Mouse (Mus musculus) kidney, postnatal 0 days (tissue): Measurements from ENCODE around the gene Alox12e. TPM values are rescaled to one million over a fixed set of nuclear protein-coding genes. Genes with fewer than 3 reads are reported as not detected.

ENCODE experiments used
- ATAC-seq: fragments of 200-750 bp; cut with Nextera tagmentation; replicated peaks from 2 replicates; pipeline ENCODE4 v1.8.0; 2017; ENCODE audit warnings: low read depth, moderate number of reproducible peaks, moderate TSS enrichment, moderate library complexity; ENCODE audit not compliant: low FRiP score
- DNase-seq: peaks from one replicate; pipeline ENCODE4 v3.0.0-alpha.2; 2016; ENCODE audit warnings: low spot score
- H3K27ac ChIP-seq: fragments of 300-500 bp; sonication (generic); 2 replicates; pipeline ENCODE4 v1.5.1; 2014; ENCODE audit warnings: mild to moderate bottlenecking
- H3K27me3 ChIP-seq: fragments of 300-500 bp; sonication (generic); 2 replicates; pipeline ENCODE4 v1.6.1; 2014; ENCODE audit warnings: low read length, mixed read lengths; ENCODE audit not compliant: insufficient read depth
- H3K36me3 ChIP-seq: fragments of 300-500 bp; sonication (generic); 2 replicates; pipeline ENCODE4 v1.6.1; 2014; ENCODE audit warnings: low read length, mixed read lengths; ENCODE audit not compliant: insufficient read depth
- H3K4me1 ChIP-seq: fragments of 300-500 bp; sonication (generic); replicated peaks from 2 replicates; pipeline ENCODE4 v1.6.1; 2014; ENCODE audit warnings: antibody characterized with exemption, low read length, mixed read lengths; ENCODE audit not compliant: insufficient read depth
- H3K4me2 ChIP-seq: fragments of 300-500 bp; sonication (generic); 2 replicates; pipeline ENCODE4 v1.6.1; 2014; ENCODE audit warnings: mild to moderate bottlenecking, low read length, moderate library complexity, mixed read lengths
- H3K4me3 ChIP-seq: fragments of 300-500 bp; sonication (generic); replicated peaks from 2 replicates; pipeline ENCODE4 v1.5.1; 2014; ENCODE audit warnings: low read depth, low read length
- H3K9ac ChIP-seq: fragments of 300-500 bp; sonication (generic); 2 replicates; pipeline ENCODE4 v1.6.1; 2014; ENCODE audit warnings: low read depth, low read length
- H3K9me3 ChIP-seq: fragments of 300-500 bp; sonication (generic); replicated peaks from 2 replicates; pipeline ENCODE4 v1.6.1; 2016; ENCODE audit warnings: low read length, inconsistent platforms, mixed read lengths
- CTCF ChIP-seq: IDR thresholded peaks from 2 replicates; pipeline ENCODE4 v1.5.1; 2016; ENCODE audit warnings: antibody characterized with exemption, low read depth, mild to moderate bottlenecking, moderate library complexity
- WGBS: fragments of 180-500 bp; shearing (Covaris S2); extraction: QIAGEN DNeasy Blood & Tissue Kit; methylation state at CpG from one replicate; pipeline ENCODE4 v1.1.7; 2014; 5-methylcytosine and 5-hydroxymethylcytosine counted together
- polyA plus RNA-seq: library from polyadenylated mRNA; unstranded; fragments of >200 nt; fragmentation: Nextera tagmentation; extraction: Ambion mirVana; gene quantifications from 2 replicates; pipeline ENCODE4 v1.2.1, GENCODE M21; 2015

Gene Alox12e
- polyA plus RNA-seq, 1 experiment from 2014 or later, result 0.16 TPM

DNA sequence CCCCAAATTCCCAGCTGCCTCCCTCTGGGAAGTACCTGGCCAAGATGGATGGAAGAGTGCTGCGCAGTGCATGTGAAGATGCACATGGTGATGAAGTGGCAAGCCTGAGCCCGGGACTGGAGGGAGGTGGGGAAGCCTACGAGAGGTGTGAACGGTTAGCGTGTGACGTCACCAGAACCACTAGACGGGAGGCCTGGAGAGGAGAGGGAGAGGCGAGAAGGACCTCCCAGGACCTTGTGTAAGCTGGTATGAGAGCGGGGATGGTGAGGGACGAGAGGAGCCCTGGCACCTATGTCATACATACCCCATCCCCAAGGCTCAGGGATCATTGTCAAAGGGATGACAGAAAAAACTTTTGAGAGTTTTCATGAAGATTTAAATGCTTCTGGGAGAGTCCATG is 22.6 kb upstream of the Alox12e start:
- TF ChIP-seq CTCF, result no peak
- H3K9ac ChIP-seq, result no peak overlapping the region
- ATAC-seq (no peak), DNase-seq (no peak)
- no peaks in the 10 kb centered on the region for H3K9me3 ChIP-seq
- no peaks in the 10 kb centered on the region for H3K36me3 ChIP-seq
- no peaks in the 10 kb centered on the region for H3K4me1 ChIP-seq
- WGBS, result 85% methylated on average over 10 of the region's 10 CpGs
- no peak overlapping the region for H3K4me3 ChIP-seq
- H3K27ac ChIP-seq, result no peak overlapping the region
- no peak overlapping the region for H3K4me2 ChIP-seq
- 0 out of 2 replicates have a peak, but pooled peaks cover 7% of the 10 kb centered on the region for H3K27me3 ChIP-seq

DNA sequence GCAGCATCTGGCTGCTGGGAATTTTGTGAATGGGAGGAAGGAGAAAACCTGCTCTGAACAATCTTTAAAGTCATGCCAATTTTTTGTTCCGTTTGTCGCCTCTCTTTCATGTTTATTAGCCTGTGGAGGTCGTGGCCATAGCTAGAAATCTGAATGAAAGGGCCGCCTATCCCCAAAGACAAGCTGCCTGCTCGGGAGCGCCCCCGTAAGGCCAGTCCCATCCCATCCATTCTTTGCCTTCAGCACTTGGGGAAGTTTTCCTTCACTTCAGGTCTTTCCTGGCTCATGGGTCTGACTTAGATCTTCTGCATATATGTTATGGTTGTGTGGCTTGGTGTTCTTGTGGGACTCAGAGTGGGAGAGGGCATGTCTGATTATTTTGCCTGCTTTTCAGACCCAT is 17.1 kb upstream of the Alox12e start:
- WGBS, result 38% methylated on average over 7 of the region's 7 CpGs
- H3K36me3 ChIP-seq, result no peaks in the 10 kb centered on the region
- no peak for DNase-seq
- H3K27ac ChIP-seq, result no peak overlapping the region
- H3K9me3 ChIP-seq, result no peaks in the 10 kb centered on the region
- no peaks in the 10 kb centered on the region for H3K4me1 ChIP-seq
- ATAC-seq, result no peak
- H3K27me3 ChIP-seq, result no peaks in the 10 kb centered on the region
- no peak overlapping the region for H3K4me3 ChIP-seq
- no peak overlapping the region for H3K4me2 ChIP-seq
- TF ChIP-seq CTCF, result peak; percentile 20; the same call in 1 of the 2 replicates
- H3K9ac ChIP-seq, result no peak overlapping the region

DNA sequence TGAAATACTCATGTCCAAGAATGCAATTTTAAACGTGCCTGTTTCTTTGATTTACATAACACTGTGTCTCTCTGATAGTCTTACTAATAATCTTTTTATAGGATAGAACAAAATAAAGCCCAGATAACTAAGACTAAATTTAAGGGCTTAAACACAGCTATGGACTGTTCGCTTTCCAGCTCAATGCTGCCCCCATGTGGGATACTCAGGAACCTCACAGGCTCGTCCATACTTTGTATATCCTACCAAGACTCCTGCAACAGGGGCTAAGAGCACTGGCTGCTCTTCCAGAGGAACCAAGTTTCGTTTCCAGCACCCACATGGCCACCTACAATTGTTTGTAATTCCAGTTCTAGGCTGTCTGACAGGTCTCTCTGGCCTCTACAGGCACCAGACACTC is 12.0 kb upstream of the Alox12e start:
- 30% methylated on average over 4 of the region's 4 CpGs for WGBS
- DNase-seq, result peak; percentile 75
- Histone ChIP-seq H3K9ac (no peak overlapping the region), H3K27ac (no peak overlapping the region), H3K9me3 (no peaks in the 10 kb centered on the region), H3K36me3 (no peaks in the 10 kb centered on the region), H3K4me3 (no peak overlapping the region), H3K27me3 (no peaks in the 10 kb centered on the region), H3K4me2 (no peak overlapping the region), H3K4me1 (no peaks in the 10 kb centered on the region)
- ATAC-seq, result no peak
- peak; percentile 77 for TF ChIP-seq CTCF

DNA sequence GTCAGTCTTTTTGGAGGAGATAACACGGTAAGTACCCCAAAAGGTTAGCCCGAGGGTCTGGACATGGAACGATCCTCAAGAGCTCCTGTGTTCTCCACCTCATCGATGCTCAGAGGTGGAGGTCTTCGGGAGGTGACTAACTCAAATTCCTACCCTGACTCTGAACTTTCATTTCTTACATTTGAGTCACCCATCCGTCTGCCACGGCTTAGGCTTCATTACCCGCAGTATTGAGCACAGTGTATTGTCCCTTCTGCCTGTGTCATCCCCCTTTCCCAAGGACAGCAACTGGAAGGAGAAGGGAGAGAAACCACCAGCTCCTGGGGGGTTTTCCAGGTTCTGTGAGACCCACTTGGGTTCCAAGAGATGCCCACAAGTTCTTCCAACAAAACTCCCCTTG is 2.3 kb upstream of the Alox12e start:
- WGBS, result 85% methylated on average over 8 of the region's 8 CpGs
- H3K27ac ChIP-seq, result no peak overlapping the region
- H3K4me2 ChIP-seq, result no peak overlapping the region
- H3K9me3 ChIP-seq, result no peaks in the 10 kb centered on the region
- H3K27me3 ChIP-seq, result peaks cover 17% of the 10 kb centered on the region
- ATAC-seq, result no peak
- H3K9ac ChIP-seq, result no peak overlapping the region
- DNase-seq, result no peak
- no peaks in the 10 kb centered on the region for H3K4me1 ChIP-seq
- no peak overlapping the region for H3K4me3 ChIP-seq
- H3K36me3 ChIP-seq, result no peaks in the 10 kb centered on the region
- TF ChIP-seq CTCF, result no peak

DNA sequence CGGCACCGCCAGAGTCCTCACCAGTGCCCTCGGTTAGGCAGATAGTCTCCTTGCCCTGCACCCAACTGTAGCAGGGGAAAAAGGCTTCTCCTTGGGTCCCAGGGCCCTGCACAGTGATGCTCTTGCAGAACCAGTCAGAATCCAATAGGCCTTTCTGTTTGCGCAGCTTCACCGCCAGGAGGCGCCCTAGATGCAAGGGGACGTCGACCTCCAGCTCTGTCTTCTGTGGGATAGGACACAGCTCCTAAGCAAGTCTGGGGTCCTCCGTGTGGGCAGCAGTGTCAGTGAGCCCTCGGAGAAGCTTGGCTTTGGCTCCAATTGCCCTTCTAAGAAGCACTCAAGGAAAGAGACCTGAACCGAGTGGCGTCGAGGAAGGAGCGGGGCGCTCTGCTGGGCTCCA is 764 bp downstream of the Alox12e start:
- Histone ChIP-seq H3K27me3 (peaks cover 17% of the 10 kb centered on the region), H3K27ac (no peak overlapping the region), H3K4me1 (no peaks in the 10 kb centered on the region), H3K9ac (no peak overlapping the region), H3K4me3 (0 out of 2 replicates have a peak overlapping the region, but pooled peaks have one; percentile 4), H3K9me3 (no peaks in the 10 kb centered on the region), H3K36me3 (no peaks in the 10 kb centered on the region), H3K4me2 (peak overlapping the region; percentile 42)
- DNase-seq (peak; percentile 72), ATAC-seq (no peak)
- 2% methylated on average over 15 of the region's 15 CpGs for WGBS
- TF ChIP-seq CTCF, result peak; percentile 86

- 70% methylated on average over 12 of the region's 12 CpGs for WGBS
- H3K4me1 ChIP-seq, result no peaks in the 10 kb centered on the region
Observed at GRCm38 (mm10) chr11:70319614-70320013, 2.8 kb downstream of the Alox12e start.

GRCm38 (mm10) chr11:70313833-70314232 is 8.6 kb downstream of the Alox12e start:
- Histone ChIP-seq H3K9me3 (no peaks in the 10 kb centered on the region), H3K9ac (no peak overlapping the region), H3K27me3 (no peaks in the 10 kb centered on the region), H3K4me3 (no peak overlapping the region), H3K36me3 (no peaks in the 10 kb centered on the region), H3K4me1 (no peaks in the 10 kb centered on the region), H3K27ac (no peak overlapping the region), H3K4me2 (no peak overlapping the region)
- no peak for ATAC-seq
- 34% methylated on average over 7 of the region's 7 CpGs for WGBS
- peak; percentile 75 for TF ChIP-seq CTCF
- peak; percentile 27 for DNase-seq

More at GRCm38 (mm10) chr11:70319614-70320013, 2.8 kb downstream of the Alox12e start:
- Histone ChIP-seq H3K9me3 (no peaks in the 10 kb centered on the region), H3K9ac (no peak overlapping the region), H3K36me3 (no peaks in the 10 kb centered on the region), H3K27me3 (peaks cover 17% of the 10 kb centered on the region), H3K27ac (no peak overlapping the region), H3K4me3 (no peak overlapping the region), H3K4me2 (no peak overlapping the region)
- DNase-seq, result no peak
- TF ChIP-seq CTCF, result no peak
- no peak for ATAC-seq
